Mouse (Mus musculus): Measurements from ENCODE around the gene Rad51b.
A peak's percentile ranks its signal among the peaks of the same experiment; 100 is the strongest.

DNA sequence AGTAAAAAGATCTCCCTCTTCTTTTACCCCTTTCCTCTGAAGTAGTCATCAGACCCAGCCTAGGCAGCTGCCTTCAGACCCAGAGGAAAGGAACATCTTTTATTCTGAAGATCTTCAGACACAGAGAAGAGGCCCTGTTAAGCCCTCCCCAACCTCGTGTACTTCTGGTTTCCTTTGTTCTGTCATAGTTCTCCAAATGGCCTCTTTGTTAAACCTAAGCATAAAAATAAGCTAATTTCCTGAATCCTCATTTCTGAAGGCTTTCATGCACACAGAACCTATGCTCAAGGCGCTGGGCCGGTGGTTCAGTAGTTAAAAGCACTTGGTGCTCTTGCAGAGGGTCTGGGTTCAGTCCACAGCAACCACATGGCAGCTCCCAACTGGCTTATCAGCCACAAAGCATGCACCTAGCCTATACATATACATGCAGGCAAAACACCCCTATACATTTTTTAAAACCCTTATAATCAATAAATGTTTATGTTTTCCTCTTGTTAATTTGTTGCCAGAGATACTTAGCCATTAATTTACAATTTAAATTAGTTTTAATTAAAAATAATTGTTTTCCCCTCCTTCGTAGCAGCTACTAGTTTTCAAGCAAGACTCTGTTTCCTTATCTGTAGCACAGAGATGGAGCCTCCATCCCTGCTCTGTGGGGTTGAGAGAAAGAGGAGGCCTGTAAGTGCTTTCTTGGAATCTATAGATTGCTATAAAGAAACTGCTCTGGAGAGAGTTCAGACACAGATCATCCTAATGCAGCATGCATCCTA lies 330.5 kb downstream of the Rad51b start:
- TF ChIP-seq SIN3A (IDR thresholded peaks at IDR 0.05; ENCODE audit: low read length): 0 out of 2 replicates have a peak, but pooled peaks have one; percentile 49
- TF ChIP-seq POLR2A (IDR thresholded peaks at IDR 0.05; ENCODE audit: low read depth, low read length): no peak
- peak; percentile 63 for TF ChIP-seq MAX (IDR thresholded peaks at IDR 0.05; ENCODE audit: low read length)
- no peak for TF ChIP-seq HCFC1 (IDR thresholded peaks at IDR 0.05; ENCODE audit: low read depth, low read length)
- TF ChIP-seq CTCF (conservative IDR thresholded peaks at IDR 0.05 in 1 of 2, IDR thresholded peaks at IDR 0.05 in 1 of 2; ENCODE audit: low read depth in 2 of 2, low read length in 2 of 2): no peak
- no peak for TF ChIP-seq CHD2 (IDR thresholded peaks at IDR 0.05; ENCODE audit: low read length)
- no peak for TF ChIP-seq ELF1 (IDR thresholded peaks at IDR 0.05; ENCODE audit: low read depth, low read length)
- peak; percentile 11; the same call in 1 of the 2 replicates for TF ChIP-seq MEF2A (IDR thresholded peaks at IDR 0.05; ENCODE audit: borderline replicate concordance, low read depth, low read length)
- no peak for TF ChIP-seq ZMIZ1 (IDR thresholded peaks at IDR 0.05; ENCODE audit: low read depth, low read length)
